In the genomic region with DNA sequence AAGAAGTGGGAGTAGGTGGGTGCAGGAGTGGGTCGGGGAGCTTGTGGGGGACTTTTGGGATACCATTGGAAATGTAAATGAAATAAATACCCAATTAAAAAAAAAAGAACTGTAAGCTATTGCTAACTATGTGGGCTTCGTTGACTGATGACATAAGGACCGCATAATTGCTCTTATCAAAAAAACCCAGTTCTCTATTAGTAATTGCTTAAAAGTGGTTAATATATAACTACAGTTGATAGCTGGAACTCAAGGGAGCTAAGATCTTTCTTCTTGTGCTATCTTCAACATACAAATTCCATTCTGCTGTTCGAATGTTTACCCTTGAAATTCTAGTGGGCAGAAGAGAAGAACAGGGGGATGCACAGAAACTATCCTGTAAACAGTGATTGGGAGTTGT, we compare ENCODE assay signal across 15 mouse cellular contexts.
"Had no signal": no experiment of that assay in that cellular context is flagged by ENCODE, and none has a peak within 500 bp of the region (broad histone marks: within the 10 kb centered on the region; RNA-seq: fewer than 3 reads in every experiment).

No protein-coding gene starts in this region.

- H3K27ac ChIP-seq: neural tube, embryonic 12.5 days; neural tube, embryonic 13.5 days; neural tube, embryonic 15.5 days had no signal

- H3K9ac ChIP-seq: neural tube, embryonic 12.5 days; neural tube, embryonic 13.5 days; neural tube, embryonic 15.5 days had no signal

- H3K36me3 ChIP-seq: neural tube, embryonic 12.5 days; neural tube, embryonic 13.5 days; neural tube, embryonic 15.5 days had no signal

- DNase-seq: retina, postnatal 1 day; right cerebral cortex, adult 18-20 months; right cerebral cortex, postnatal 14 days; right cerebral cortex, postnatal 25 days; right cerebral cortex, postnatal 4 days; spleen, adult 18-20 months; thymus, adult 18-20 months; thymus, adult 2 months; thymus, postnatal 14 days; thymus, postnatal 25 days; thymus, postnatal 36 days; thymus, postnatal 4 days had no signal

- H3K4me2 ChIP-seq: neural tube, embryonic 12.5 days; neural tube, embryonic 13.5 days; neural tube, embryonic 15.5 days had no signal

- H3K4me1 ChIP-seq: neural tube, embryonic 12.5 days; neural tube, embryonic 13.5 days; neural tube, embryonic 15.5 days had no signal

- H3K27me3 ChIP-seq: neural tube, embryonic 12.5 days; neural tube, embryonic 13.5 days; neural tube, embryonic 15.5 days had no signal

- H3K9me3 ChIP-seq: neural tube, embryonic 12.5 days; neural tube, embryonic 13.5 days; neural tube, embryonic 15.5 days had no signal

- H3K4me3 ChIP-seq: neural tube, embryonic 12.5 days; neural tube, embryonic 13.5 days; neural tube, embryonic 15.5 days had no signal
